Mouse (Mus musculus): Measurements from ENCODE around the gene Retreg3.

The Retreg3 gene

GRCm38 (mm10) chr11:101082208-101083082 is 37.2 kb downstream of the Retreg3 start, which contains the start of gene Coasy:
Coasy (plus strand) TSS chr11:101082565.
- DNase-seq (ENCODE audit: extremely low read depth, insufficient read length, low spot score) = peak; percentile 84

- DNase-seq (ENCODE audit: extremely low read depth, insufficient read length, low spot score) = peak; percentile 35
Observed at GRCm38 (mm10) chr11:101081659-101082058, 38.0 kb downstream of the Retreg3 start.

GRCm38 (mm10) chr11:101080421-101080820 is 39.3 kb downstream of the Retreg3 start:
- DNase-seq (ENCODE audit: extremely low read depth, insufficient read length, low spot score) = no peak

DNA sequence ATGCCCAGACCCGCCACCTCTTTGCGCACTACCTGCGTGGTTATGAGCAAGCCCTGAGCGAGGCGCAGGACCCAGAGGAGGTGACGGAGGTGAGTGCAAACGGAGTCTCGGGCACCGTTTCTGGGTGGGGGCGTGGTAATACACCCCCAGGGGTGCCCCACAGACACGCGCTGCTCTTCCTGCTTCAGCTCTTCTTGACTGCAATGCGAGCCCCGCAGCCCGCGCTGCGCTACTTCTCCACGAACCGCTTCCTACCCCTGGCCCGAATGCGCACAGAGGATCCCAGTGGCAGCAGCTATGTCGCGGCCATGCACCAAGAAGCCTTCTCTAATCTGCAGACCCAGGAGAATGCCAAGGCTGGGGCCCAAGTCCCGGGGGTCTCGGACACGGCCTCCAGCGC is 39.9 kb downstream of the Retreg3 start:
- DNase-seq (ENCODE audit: extremely low read depth, insufficient read length, low spot score) = no peak

DNA sequence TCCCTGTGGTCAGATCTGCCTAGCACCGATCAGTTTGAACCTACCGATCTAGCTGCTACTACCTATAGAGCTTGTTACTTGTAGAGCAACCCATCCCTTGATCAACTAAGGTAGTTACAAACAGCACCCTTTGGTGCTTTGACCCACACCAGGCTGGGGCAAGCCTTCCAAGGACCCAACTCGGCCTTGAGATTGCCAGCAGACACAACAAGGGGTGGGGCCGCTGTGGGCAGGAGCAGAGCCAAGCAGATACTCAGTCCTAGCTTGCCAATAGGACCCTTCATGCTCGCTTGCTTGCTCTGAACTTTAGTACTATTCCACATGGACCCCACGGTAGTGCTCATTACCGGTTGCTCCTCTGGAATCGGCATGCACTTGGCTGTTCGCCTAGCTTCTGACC is 41.6 kb downstream of the Retreg3 start, which contains the start of gene Hsd17b1:
Gene Hsd17b1, plus strand, starts transcription at position 291 of the 400 bp plus-strand sequence.
- no peak for DNase-seq (ENCODE audit: extremely low read depth, insufficient read length, low spot score)

GRCm38 (mm10) chr11:101071810-101072428 is 47.8 kb downstream of the Retreg3 start:
- DNase-seq (ENCODE audit: extremely low read depth, insufficient read length, low spot score) = no peak

DNA sequence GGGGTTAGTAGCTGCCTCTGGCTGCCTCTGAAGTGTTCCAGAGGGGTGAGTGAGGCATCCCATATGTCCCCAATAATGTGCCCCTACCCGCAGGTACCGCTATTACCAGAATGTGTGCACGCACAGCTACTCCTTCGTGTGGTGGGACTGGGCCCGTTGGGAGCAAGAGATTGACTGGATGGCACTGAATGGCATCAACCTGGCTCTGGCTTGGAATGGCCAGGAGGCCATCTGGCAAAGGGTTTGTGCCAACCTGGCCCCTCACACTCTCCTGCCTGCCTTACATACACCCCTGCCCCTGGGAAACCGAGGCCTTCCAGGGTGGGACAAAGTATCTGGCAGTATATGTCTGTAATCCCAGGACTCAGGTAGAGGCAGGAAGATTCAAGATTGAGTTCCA is 48.7 kb downstream of the Retreg3 start:
- DNase-seq (ENCODE audit: extremely low read depth, insufficient read length, low spot score) = no peak

- DNase-seq (ENCODE audit: extremely low read depth, insufficient read length, low spot score) = no peak
Observed at GRCm38 (mm10) chr11:101070189-101070527, 49.5 kb downstream of the Retreg3 start.

DNA sequence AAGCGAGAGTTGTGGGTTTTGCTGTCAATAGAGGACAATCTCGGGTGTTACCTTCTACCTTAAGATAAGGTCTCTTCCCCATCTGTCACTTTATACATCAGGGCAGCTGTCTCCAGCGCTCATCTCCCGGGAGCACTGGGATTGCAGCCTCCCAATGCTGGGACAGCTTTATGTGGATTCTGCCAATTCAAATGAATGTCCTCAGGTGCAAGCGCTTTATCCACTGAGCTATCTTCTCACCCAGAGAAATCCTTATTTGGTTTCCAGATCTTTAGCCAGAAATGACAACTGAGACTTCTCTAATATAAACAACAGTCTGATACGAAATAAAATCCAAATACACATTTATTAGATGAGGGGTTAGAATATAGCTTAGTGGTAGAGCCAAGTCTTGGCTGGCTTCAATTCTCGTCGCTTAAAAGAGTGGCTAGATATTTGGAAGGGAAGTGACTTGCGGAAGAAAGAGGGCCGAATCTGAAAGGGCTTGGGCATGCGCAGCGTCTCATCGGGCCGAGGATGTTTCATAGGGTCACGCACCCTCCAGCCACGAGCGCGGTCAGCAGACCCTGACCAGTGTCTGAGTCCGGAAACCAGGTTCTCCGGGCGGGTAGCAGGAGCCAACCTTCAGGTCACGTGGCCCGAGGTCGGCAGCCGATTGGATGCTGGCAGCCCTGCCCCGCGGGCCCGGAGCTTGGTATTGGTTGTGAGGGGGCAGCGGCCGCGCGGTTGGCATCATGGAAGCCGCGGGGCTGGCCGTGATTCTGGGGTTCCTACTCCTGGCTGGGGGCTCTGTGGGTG is 50.1 kb downstream of the Retreg3 start, which contains the start of gene Naglu:
Gene Naglu, plus strand, starts transcription at position 622 of the 798 bp plus-strand sequence.
- DNase-seq (ENCODE audit: extremely low read depth, insufficient read length, low spot score) = peak; percentile 98

DNA sequence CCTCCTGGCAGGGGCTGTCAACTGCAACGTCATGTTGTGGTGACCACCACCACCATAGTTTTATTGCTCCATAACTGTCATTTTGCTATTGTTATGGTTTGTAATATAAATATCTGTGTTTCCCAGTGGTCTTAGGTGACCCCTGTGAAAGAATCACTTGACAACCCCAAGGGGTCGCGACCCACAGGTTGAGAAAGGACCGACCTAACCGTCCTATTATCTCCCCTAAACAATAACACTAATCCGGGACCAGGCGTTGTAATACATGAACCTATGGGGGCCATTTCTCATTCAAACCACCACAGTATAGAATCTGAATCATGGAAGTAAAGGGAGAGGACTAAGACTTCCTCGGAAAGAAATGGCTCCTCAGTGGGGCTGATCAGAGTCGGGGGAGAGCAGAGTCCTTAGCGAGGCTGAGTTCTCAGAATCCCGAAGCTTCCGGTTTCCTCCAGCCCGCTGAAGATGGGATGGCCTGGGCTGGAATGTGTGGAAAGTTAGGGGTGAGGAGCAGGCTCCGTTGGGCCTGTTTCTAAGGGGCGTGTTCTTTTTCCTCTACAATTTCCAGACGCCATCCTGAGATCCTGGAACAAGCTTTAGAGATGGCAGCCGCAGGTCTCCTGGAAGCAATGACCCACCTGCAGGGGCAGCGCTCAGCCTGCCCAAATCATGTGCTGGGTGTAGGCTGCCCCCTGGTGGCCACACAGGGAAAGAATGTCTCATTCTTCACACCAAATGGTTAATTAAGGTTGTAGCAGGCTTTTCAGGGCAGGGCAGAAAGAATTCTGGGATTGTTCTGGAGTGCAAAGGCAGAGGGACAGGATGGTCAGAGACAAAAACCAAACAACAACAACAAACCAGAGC is 52.9 kb downstream of the Retreg3 start:
- DNase-seq (ENCODE audit: extremely low read depth, insufficient read length, low spot score) = peak; percentile 51

DNA sequence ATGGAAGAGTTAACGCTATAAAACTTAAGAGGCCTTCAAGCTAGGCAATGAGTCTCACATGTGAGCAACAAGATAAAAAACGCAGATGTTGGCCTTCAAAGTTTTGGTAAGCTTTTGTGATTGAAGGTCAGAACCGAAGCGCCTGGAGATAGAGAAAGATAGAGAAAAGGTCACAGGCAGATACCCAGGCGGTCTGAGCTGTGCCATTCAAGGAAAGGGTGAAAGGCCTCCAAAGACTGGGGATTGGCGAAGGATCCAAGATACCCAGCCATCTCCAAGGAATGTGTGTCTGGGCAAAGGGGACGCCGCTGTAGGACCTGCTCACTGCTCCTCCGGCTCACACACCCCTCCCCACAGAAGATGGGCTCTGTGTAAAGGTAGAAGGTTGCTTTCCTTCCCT is 54.7 kb downstream of the Retreg3 start:
- DNase-seq (ENCODE audit: extremely low read depth, insufficient read length, low spot score) = no peak

DNA sequence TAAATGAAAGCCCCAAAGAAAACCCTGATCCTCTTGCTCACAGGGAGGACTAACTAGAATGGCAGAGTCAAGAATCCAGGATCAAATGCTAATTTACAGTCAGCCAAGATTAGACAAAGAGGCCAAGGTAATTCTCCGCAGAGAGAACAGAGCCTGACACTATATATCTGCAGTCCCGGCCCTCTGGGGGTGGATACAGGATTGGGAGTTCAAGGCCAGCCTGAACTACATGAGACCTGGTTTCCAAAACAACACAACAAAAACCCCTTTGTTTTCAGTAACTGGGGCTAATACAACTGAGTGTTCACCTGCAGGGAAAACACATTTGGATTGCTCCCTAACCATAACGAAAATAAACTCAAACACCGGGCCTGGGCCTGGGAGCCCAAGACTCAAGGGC is 55.2 kb downstream of the Retreg3 start:
- DNase-seq (ENCODE audit: extremely low read depth, insufficient read length, low spot score) = no peak

GRCm38 (mm10) chr11:101063676-101064327 is 55.9 kb downstream of the Retreg3 start:
- peak; percentile 71 for DNase-seq (ENCODE audit: extremely low read depth, insufficient read length, low spot score)

- DNase-seq (ENCODE audit: extremely low read depth, insufficient read length, low spot score) = no peak
Observed at GRCm38 (mm10) chr11:101062971-101063675, 56.6 kb downstream of the Retreg3 start.

DNA sequence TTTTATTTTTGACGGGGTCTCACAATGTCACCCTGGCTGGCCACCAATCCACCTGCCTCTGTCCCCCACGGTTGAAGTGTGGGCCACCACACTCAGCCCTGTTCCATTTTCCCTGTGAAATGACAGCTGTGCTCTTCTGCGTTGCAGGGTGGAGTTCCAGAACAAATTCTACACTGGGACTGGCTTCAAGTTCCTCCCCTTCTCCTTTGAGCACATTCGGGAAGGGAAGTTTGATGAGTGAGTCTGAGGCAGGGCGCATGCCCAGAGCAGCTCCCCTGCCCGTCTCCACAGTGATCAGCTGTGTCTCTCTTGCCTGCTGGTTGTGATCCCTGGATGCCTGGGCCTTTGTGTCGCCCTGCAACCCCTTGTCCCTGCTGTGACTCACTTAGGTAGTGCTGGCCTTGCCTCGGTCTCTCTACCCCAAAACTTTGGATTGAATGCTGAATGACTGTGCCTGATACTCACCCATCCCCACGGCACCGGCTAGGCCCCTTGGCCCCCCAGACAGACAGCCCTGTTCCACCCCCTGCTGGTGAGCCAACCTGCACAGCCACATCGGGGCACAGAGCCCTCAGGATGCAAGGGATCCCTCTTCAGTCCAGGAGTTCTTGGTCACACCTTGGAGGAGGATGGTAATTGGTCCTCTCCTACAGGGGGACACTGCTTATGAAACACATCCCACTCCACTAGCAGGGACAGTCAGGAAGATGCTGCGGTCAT is 57.4 kb downstream of the Retreg3 start:
- no peak for DNase-seq (ENCODE audit: extremely low read depth, insufficient read length, low spot score)

DNA sequence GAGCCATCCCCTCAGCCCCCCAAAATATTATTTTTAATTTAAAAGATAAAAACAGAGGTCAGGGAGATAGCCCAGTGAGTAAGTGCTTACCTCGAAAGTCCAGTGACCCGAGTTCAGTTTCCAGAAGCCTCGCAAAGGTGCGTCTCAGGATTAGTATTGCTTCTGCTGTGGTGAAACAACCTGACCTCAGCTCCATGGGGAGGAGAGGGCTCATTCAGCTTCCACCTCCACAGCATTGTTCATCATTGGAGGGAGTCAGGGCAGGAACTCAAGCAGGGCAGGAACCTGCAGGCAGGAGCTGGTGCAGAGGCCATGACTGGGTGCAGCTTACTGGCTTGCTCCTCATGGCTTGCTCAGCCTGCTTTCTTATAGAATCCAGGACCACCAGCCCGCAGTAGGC is 58.6 kb downstream of the Retreg3 start:
- no peak for DNase-seq (ENCODE audit: extremely low read depth, insufficient read length, low spot score)

DNA sequence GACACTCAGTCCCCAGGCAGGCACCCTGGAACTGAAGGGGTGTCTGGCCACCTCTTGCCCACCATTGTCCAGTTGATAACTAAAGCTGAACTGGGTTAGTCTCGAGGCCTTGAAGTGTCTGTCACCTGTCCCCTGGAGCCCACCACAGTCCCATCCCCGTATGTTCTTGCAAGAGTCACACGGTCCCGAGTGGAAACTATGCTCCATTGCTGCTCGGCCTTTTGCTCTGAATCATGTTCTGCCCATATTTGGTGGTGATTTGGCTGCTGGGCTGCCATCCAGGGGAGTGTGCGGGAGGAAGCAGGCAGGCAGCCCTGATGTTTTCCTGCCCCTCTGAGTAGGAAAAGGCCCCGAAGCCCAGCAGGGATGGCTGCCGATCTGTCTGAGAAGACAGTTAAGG is 59.6 kb downstream of the Retreg3 start:
- peak; percentile 64 for DNase-seq (ENCODE audit: extremely low read depth, insufficient read length, low spot score)

DNA sequence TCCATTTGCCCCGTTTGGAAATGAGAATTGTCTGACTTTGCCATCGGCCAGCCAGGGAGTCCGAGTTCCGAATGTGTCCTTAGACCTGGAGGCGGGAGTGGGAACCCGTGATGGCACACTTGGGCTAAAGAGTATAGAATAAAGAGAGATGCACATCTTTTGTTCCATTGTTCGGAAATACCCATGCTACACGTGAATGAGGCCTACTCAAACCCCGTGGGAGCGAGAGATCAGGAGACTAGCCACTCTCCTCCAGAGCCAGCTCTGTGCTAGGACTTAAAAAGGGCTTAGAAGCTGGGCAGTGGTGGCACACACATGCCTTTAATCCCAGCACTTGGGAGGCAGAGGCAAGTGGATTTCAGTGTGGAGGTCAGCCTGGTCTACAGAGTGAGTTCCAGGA is 60.2 kb downstream of the Retreg3 start:
- no peak for DNase-seq (ENCODE audit: extremely low read depth, insufficient read length, low spot score)

Measured in 3134 (cell line).